ENCODE assay signal across 15 mouse cellular contexts in the genomic region with DNA sequence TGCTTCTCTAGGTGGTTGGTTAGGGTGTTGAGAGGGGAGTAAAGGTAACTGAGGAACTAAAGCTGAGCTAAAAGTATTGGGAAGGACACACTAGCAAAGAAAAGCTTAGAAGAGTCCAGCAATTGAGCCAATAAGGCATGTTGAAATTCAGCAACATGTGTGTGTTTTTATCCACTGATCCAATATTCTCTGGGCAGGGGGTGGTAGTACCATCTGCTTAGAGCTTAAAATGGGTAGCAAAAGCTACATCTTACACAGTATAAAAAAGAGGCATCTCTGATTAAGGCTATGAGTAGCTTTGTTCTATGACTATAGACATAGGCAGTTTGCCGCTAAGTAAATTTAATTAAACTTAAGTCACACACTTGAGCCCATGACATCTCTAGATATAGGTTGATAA.
DNase-seq lines count a peak whose midpoint lies in the region; ATAC-seq lines count a peak whose summit lies in the region.
"Had no signal": no experiment of that assay in that cellular context is flagged by ENCODE, and none has a peak within 500 bp of the region (broad histone marks: within the 10 kb centered on the region; RNA-seq: fewer than 3 reads in every experiment).

No protein-coding gene starts in this region.

- peak; percentile 41 for DNase-seq in layer of hippocampus, adult 11-12 months (ENCODE audit: low spot score)
- no peak for DNase-seq in layer of hippocampus, postnatal 25 days (ENCODE audit: extremely low spot score in 1 of 2, low spot score in 1 of 2)
- peak; percentile 9 for DNase-seq in right cerebral cortex, adult 18-20 months
- no peak for DNase-seq in right cerebral cortex, postnatal 36 days (ENCODE audit: low spot score in 2 of 2)
- peak; percentile 30 to 32 for DNase-seq in layer of hippocampus, adult 8-10 months (ENCODE audit: low spot score in 2 of 2)
- peak; percentile 49 for DNase-seq in telencephalon, adult 2 months (ENCODE audit: low read depth, low spot score)
- DNase-seq: adrenal gland, adult 2 months; adrenal gland, postnatal 25 days; cerebellum, adult 2 months; forebrain, postnatal 0 days; gastrocnemius, postnatal 36 days; heart, adult 11 months; heart, postnatal 36 days had no signal

- ATAC-seq in inflammation-experienced regulatory T-cells, adult 6 months, result no peak
- ATAC-seq: forebrain, embryonic 13.5 days; forebrain, postnatal 0 days had no signal

Comparison
In these comparisons a context has a peak if more than half of its experiments do, and no peak if none do; other contexts are left out.
1. DNase-seq: peak in layer of hippocampus, adult 11-12 months (single experiment), right cerebral cortex, adult 18-20 months (single experiment), layer of hippocampus, adult 8-10 months (2 of 2) and telencephalon, adult 2 months (single experiment); none in layer of hippocampus, postnatal 25 days (0 of 2) and right cerebral cortex, postnatal 36 days (0 of 2).